Mouse (Mus musculus) layer of hippocampus, postnatal 25 days (tissue): ENCODE measurements around the gene Pecr. TPM values are rescaled to one million over a fixed set of nuclear protein-coding genes. Genes with fewer than 3 reads are reported as not detected.
"Not testable (repeated sequence)": the region's sequence is repeated elsewhere in the genome, so short reads cannot be mapped to it uniquely, and the experiment has no call there.

ENCODE experiments used
- DNase-seq, 2 experiments: peaks; one replicate each; pipeline ENCODE4 v3.0.0; 2022; ENCODE audit warnings: mixed read lengths in 2 of 2, low spot score in 1 of 2; ENCODE audit errors: extremely low spot score in 1 of 2
- total RNA-seq, 2 experiments: library from RNA; stranded (reverse); gene quantifications; 2 replicates each; pipeline ENCODE4 v1.2.3; 2021

Gene Pecr
- total RNA-seq, 2 experiments from 2014 or later = 5.2 to 5.9 TPM

GRCm38 (mm10) chr1:72288527-72289150, 4.5 kb upstream of the Pecr start:
- no peak for DNase-seq

GRCm38 (mm10) chr1:72287893-72288292, 3.8 kb upstream of the Pecr start:
- no peak for DNase-seq

- DNase-seq = no peak
Observed at GRCm38 (mm10) chr1:72286904-72287303, 2.8 kb upstream of the Pecr start.

- DNase-seq = no peak
Observed at GRCm38 (mm10) chr1:72284539-72284938, 425 bp upstream of the Pecr start.

GRCm38 (mm10) chr1:72282604-72283003, 1.5 kb downstream of the Pecr start:
- no peak for DNase-seq

- no peak for DNase-seq
Observed at GRCm38 (mm10) chr1:72278085-72278484, 6.0 kb downstream of the Pecr start.

GRCm38 (mm10) chr1:72263099-72263498, 21.0 kb downstream of the Pecr start:
- no peak for DNase-seq

- no peak for DNase-seq
Observed at GRCm38 (mm10) chr1:72256381-72257256, 27.5 kb downstream of the Pecr start.

GRCm38 (mm10) chr1:72255854-72256175, 28.3 kb downstream of the Pecr start:
- no peak for DNase-seq

GRCm38 (mm10) chr1:72255062-72255853, 28.9 kb downstream of the Pecr start:
- peak in 1 of 2 experiments; percentile 27 for DNase-seq

GRCm38 (mm10) chr1:72254545-72255061, 29.5 kb downstream of the Pecr start:
- peak; percentile 74 to 75 for DNase-seq

- no peak for DNase-seq
Observed at GRCm38 (mm10) chr1:72253881-72254491, 30.1 kb downstream of the Pecr start.

- no peak for DNase-seq
Observed at GRCm38 (mm10) chr1:72251806-72252205, 32.3 kb downstream of the Pecr start.

- not testable (repeated sequence) for DNase-seq
Observed at GRCm38 (mm10) chr1:72248226-72248737, 35.8 kb downstream of the Pecr start.

- DNase-seq = no peak
Observed at GRCm38 (mm10) chr1:72244317-72245036, 39.6 kb downstream of the Pecr start.

- DNase-seq = peak; percentile 92 to 95
Observed at GRCm38 (mm10) chr1:72243656-72244316, 40.3 kb downstream of the Pecr start.

GRCm38 (mm10) chr1:72242581-72243143, 41.5 kb downstream of the Pecr start:
- no peak for DNase-seq

- not testable (repeated sequence) for DNase-seq
Observed at GRCm38 (mm10) chr1:72239113-72239512, 45.0 kb downstream of the Pecr start.
